Mouse (Mus musculus): Measurements from ENCODE around the gene Wwox. TPM values are rescaled to one million over a fixed set of nuclear protein-coding genes. Genes with fewer than 3 reads are reported as not detected.

Gene Wwox
- polyA plus RNA-seq, 1 experiment from 2014 or later, result 14.3 TPM

GRCm38 (mm10) chr8:115210014-115210413 is 770.6 kb downstream of the Wwox start:
- Histone ChIP-seq H3K27me3 (peaks cover 19% of the 10 kb centered on the region; the same call in 1 of the 2 replicates), H3K9me3 (no peaks in the 10 kb centered on the region)

GRCm38 (mm10) chr8:115213126-115213525 is 773.7 kb downstream of the Wwox start:
- no peak overlapping the region for H3K4me3 ChIP-seq (replicated peaks)
- ATAC-seq (ENCODE audit: low FRiP score), result no peak
- H3K9ac ChIP-seq, result no peak overlapping the region
- no peaks in the 10 kb centered on the region for H3K9me3 ChIP-seq
- no peak overlapping the region for H3K27ac ChIP-seq
- H3K36me3 ChIP-seq (replicated peaks), result no peaks in the 10 kb centered on the region
- peaks cover 11% of the 10 kb centered on the region for H3K4me1 ChIP-seq
- WGBS, result 87% methylated on average over 4 of the region's 4 CpGs
- H3K4me2 ChIP-seq, result no peak overlapping the region
- 0 out of 2 replicates have a peak, but pooled peaks cover 12% of the 10 kb centered on the region for H3K27me3 ChIP-seq

More at GRCm38 (mm10) chr8:115210014-115210413, 770.6 kb downstream of the Wwox start:
- ATAC-seq (ENCODE audit: low FRiP score), result no peak
- Histone ChIP-seq H3K4me3 (replicated peaks) (no peak overlapping the region), H3K4me2 (no peak overlapping the region), H3K36me3 (replicated peaks) (no peaks in the 10 kb centered on the region), H3K4me1 (peaks cover 13% of the 10 kb centered on the region), H3K27ac (no peak overlapping the region), H3K9ac (no peak overlapping the region)
- WGBS, result 65% methylated on average over 6 of the region's 6 CpGs

- Histone ChIP-seq H3K27ac (no peak overlapping the region), H3K4me2 (no peak overlapping the region), H3K4me1 (no peaks in the 10 kb centered on the region), H3K9ac (no peak overlapping the region), H3K27me3 (0 out of 2 replicates have a peak, but pooled peaks cover 11% of the 10 kb centered on the region), H3K9me3 (no peaks in the 10 kb centered on the region), H3K36me3 (replicated peaks) (no peaks in the 10 kb centered on the region), H3K4me3 (replicated peaks) (no peak overlapping the region)
- WGBS, result 62% methylated on average over 17 of the region's 17 CpGs
- no peak for ATAC-seq (ENCODE audit: low FRiP score)
These were observed 775.4 kb downstream of the Wwox start for GRCm38 (mm10) chr8:115214870-115215269.

- H3K27me3 ChIP-seq, result no peaks in the 10 kb centered on the region
- no peak overlapping the region for H3K27ac ChIP-seq
- H3K9ac ChIP-seq, result no peak overlapping the region
- no peak overlapping the region for H3K4me3 ChIP-seq (replicated peaks)
- no peaks in the 10 kb centered on the region for H3K9me3 ChIP-seq
- H3K36me3 ChIP-seq (replicated peaks), result no peaks in the 10 kb centered on the region
- H3K4me2 ChIP-seq, result no peak overlapping the region
- 84% methylated on average over 3 of the region's 3 CpGs for WGBS
- H3K4me1 ChIP-seq, result no peaks in the 10 kb centered on the region
- no peak for ATAC-seq (ENCODE audit: low FRiP score)
These were observed 777.3 kb downstream of the Wwox start for GRCm38 (mm10) chr8:115216801-115217200.

GRCm38 (mm10) chr8:115222545-115222944 is 783.1 kb downstream of the Wwox start:
- no peaks in the 10 kb centered on the region for H3K36me3 ChIP-seq (replicated peaks)
- H3K4me3 ChIP-seq (replicated peaks), result no peak overlapping the region
- H3K9me3 ChIP-seq, result no peaks in the 10 kb centered on the region
- no peak for ATAC-seq (ENCODE audit: low FRiP score)
- H3K27me3 ChIP-seq, result no peaks in the 10 kb centered on the region
- H3K4me2 ChIP-seq, result no peak overlapping the region
- 61% methylated on average over 13 of the region's 13 CpGs for WGBS
- H3K9ac ChIP-seq, result no peak overlapping the region
- H3K27ac ChIP-seq, result no peak overlapping the region
- H3K4me1 ChIP-seq, result 0 out of 2 replicates have a peak, but pooled peaks cover 3% of the 10 kb centered on the region

GRCm38 (mm10) chr8:115226781-115227583 is 787.5 kb downstream of the Wwox start:
- H3K4me3 ChIP-seq (replicated peaks), result no peak overlapping the region
- H3K4me1 ChIP-seq, result 0 out of 2 replicates have a peak, but pooled peaks cover 3% of the 10 kb centered on the region
- no peak for ATAC-seq (ENCODE audit: low FRiP score)
- H3K27ac ChIP-seq, result no peak overlapping the region
- no peak overlapping the region for H3K4me2 ChIP-seq
- H3K9me3 ChIP-seq, result no peaks in the 10 kb centered on the region
- no peak overlapping the region for H3K9ac ChIP-seq
- no peaks in the 10 kb centered on the region for H3K27me3 ChIP-seq
- no peaks in the 10 kb centered on the region for H3K36me3 ChIP-seq (replicated peaks)
- 81% methylated on average over 20 of the region's 20 CpGs for WGBS

GRCm38 (mm10) chr8:115228903-115229302 is 789.4 kb downstream of the Wwox start:
- Histone ChIP-seq H3K4me1 (no peaks in the 10 kb centered on the region), H3K9me3 (no peaks in the 10 kb centered on the region), H3K4me3 (replicated peaks) (no peak overlapping the region), H3K27ac (no peak overlapping the region), H3K36me3 (replicated peaks) (no peaks in the 10 kb centered on the region), H3K9ac (no peak overlapping the region), H3K27me3 (no peaks in the 10 kb centered on the region), H3K4me2 (no peak overlapping the region)
- WGBS, result 91% methylated on average over 11 of the region's 11 CpGs
- ATAC-seq (ENCODE audit: low FRiP score), result no peak

GRCm38 (mm10) chr8:115234068-115234467 is 794.6 kb downstream of the Wwox start:
- ATAC-seq (ENCODE audit: low FRiP score), result no peak
- H3K27ac ChIP-seq, result no peak overlapping the region
- peaks cover 10% of the 10 kb centered on the region; the same call in 1 of the 2 replicates for H3K4me1 ChIP-seq
- H3K9me3 ChIP-seq, result no peaks in the 10 kb centered on the region
- WGBS, result 82% methylated on average over 6 of the region's 6 CpGs
- H3K4me3 ChIP-seq (replicated peaks), result no peak overlapping the region
- H3K4me2 ChIP-seq, result no peak overlapping the region
- H3K9ac ChIP-seq, result no peak overlapping the region
- H3K36me3 ChIP-seq (replicated peaks), result no peaks in the 10 kb centered on the region
- H3K27me3 ChIP-seq, result no peaks in the 10 kb centered on the region

- Histone ChIP-seq H3K4me1 (peaks cover 13% of the 10 kb centered on the region; the same call in 1 of the 2 replicates), H3K36me3 (replicated peaks) (no peaks in the 10 kb centered on the region), H3K27ac (no peak overlapping the region), H3K4me3 (replicated peaks) (no peak overlapping the region), H3K4me2 (no peak overlapping the region), H3K9me3 (no peaks in the 10 kb centered on the region), H3K27me3 (no peaks in the 10 kb centered on the region), H3K9ac (no peak overlapping the region)
- 18% methylated on average over 9 of the region's 9 CpGs for WGBS
- no peak for ATAC-seq (ENCODE audit: low FRiP score)
These were observed 798.1 kb downstream of the Wwox start for GRCm38 (mm10) chr8:115237596-115237995.

- no peak overlapping the region for H3K9ac ChIP-seq
- no peaks in the 10 kb centered on the region for H3K27me3 ChIP-seq
- peaks cover 11% of the 10 kb centered on the region for H3K4me1 ChIP-seq
- WGBS, result 25% methylated on average over 9 of the region's 9 CpGs
- ATAC-seq (ENCODE audit: low FRiP score), result peak; percentile 39; the same call in 1 of the 2 replicates
- H3K27ac ChIP-seq, result no peak overlapping the region
- no peak overlapping the region for H3K4me2 ChIP-seq
- no peaks in the 10 kb centered on the region for H3K9me3 ChIP-seq
- no peaks in the 10 kb centered on the region for H3K36me3 ChIP-seq (replicated peaks)
- H3K4me3 ChIP-seq (replicated peaks), result no peak overlapping the region
These were observed 804.1 kb downstream of the Wwox start for GRCm38 (mm10) chr8:115243465-115244027.

GRCm38 (mm10) chr8:115249688-115250366 is 810.4 kb downstream of the Wwox start:
- H3K4me3 ChIP-seq (replicated peaks), result no peak overlapping the region
- H3K4me2 ChIP-seq, result peak overlapping the region; percentile 30
- no peaks in the 10 kb centered on the region for H3K36me3 ChIP-seq (replicated peaks)
- 40% methylated on average over 22 of the region's 22 CpGs for WGBS
- no peaks in the 10 kb centered on the region for H3K9me3 ChIP-seq
- no peak for ATAC-seq (ENCODE audit: low FRiP score)
- no peak overlapping the region for H3K9ac ChIP-seq
- peaks cover 12% of the 10 kb centered on the region; the same call in 1 of the 2 replicates for H3K4me1 ChIP-seq
- no peak overlapping the region for H3K27ac ChIP-seq
- H3K27me3 ChIP-seq, result peaks cover 12% of the 10 kb centered on the region

- Histone ChIP-seq H3K27me3 (peaks cover 20% of the 10 kb centered on the region), H3K9ac (no peak overlapping the region), H3K27ac (no peak overlapping the region), H3K4me1 (peaks cover 12% of the 10 kb centered on the region), H3K4me3 (replicated peaks) (no peak overlapping the region), H3K36me3 (replicated peaks) (no peaks in the 10 kb centered on the region), H3K9me3 (no peaks in the 10 kb centered on the region), H3K4me2 (no peak overlapping the region)
- 89% methylated on average over 13 of the region's 13 CpGs for WGBS
- no peak for ATAC-seq (ENCODE audit: low FRiP score)
These were observed 816.1 kb downstream of the Wwox start for GRCm38 (mm10) chr8:115255550-115255949.
